Mouse (Mus musculus): ENCODE data around the gene Wfdc1. TPM values are rescaled to one million over a fixed set of nuclear protein-coding genes. Genes with fewer than 3 reads are reported as not detected.
A peak's percentile ranks its signal among the peaks of the same experiment; 100 is the strongest.

The Wfdc1 gene
- total RNA-seq, 2 experiments from 2014 or later: 65.6 to 68.3 TPM

DNA sequence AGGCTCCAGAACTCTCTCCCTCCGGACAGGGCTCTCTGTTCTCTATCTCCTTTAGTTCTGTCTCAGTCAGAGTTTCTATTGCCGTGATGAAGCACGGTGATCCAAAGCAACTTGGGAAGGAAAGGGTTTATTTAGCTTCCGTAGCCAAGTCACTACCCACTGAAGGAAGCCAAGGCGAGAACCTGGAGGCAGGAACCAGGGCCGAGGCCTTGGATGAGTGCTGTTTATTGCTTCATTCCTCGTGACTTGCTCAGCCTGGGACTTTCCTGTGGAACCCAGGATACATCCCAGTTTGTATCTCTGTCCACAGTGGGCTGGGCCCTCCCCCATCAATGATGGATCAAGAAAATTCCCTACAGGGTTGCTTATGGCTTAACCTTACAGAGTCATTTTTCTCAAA lies 29.4 kb upstream of the Wfdc1 start:
- intact Hi-C loops (cut with DNase I; ENCODE audit: low total_unique reads): no loop called here
- no peak for DNase-seq

DNA sequence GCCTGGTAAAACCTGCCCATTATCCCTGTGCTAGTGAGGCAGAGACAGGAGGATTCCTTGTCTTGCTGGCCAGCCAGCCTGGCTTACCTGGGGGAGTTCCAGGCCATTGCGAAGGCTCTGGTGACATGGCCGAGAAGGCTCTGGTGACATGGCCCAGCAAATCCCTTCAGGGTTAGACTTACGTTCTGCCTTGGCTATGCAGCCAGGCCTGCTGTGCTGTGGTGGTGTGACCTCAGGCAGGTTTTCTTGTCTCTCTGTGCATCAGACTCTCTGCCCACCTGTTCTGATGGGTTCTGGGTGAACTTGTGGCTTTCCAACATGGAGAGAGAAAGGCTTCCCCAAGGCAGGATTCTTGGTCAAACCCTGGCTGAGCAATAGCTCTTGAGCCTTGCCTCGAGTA lies 28.8 kb upstream of the Wfdc1 start:
- intact Hi-C loops (cut with DNase I; ENCODE audit: low total_unique reads): no loop called here
- no peak for DNase-seq

GRCm38 (mm10) chr8:119638261-119638660 lies 27.9 kb upstream of the Wfdc1 start:
- no peak for DNase-seq
- intact Hi-C loops (cut with DNase I; ENCODE audit: low total_unique reads): no loop called here

- intact Hi-C loops (cut with DNase I; ENCODE audit: low total_unique reads): no loop called here
- DNase-seq: no peak
These were observed 26.4 kb upstream of the Wfdc1 start for GRCm38 (mm10) chr8:119639798-119640197.

GRCm38 (mm10) chr8:119641058-119641457 lies 25.1 kb upstream of the Wfdc1 start:
- intact Hi-C loops (cut with DNase I; ENCODE audit: low total_unique reads): no loop called here

GRCm38 (mm10) chr8:119642960-119643359 lies 23.2 kb upstream of the Wfdc1 start:
- intact Hi-C loops (cut with DNase I; ENCODE audit: low total_unique reads): no loop called here
- DNase-seq: no peak

More at GRCm38 (mm10) chr8:119641058-119641457, 25.1 kb upstream of the Wfdc1 start:
- no peak for DNase-seq

DNA sequence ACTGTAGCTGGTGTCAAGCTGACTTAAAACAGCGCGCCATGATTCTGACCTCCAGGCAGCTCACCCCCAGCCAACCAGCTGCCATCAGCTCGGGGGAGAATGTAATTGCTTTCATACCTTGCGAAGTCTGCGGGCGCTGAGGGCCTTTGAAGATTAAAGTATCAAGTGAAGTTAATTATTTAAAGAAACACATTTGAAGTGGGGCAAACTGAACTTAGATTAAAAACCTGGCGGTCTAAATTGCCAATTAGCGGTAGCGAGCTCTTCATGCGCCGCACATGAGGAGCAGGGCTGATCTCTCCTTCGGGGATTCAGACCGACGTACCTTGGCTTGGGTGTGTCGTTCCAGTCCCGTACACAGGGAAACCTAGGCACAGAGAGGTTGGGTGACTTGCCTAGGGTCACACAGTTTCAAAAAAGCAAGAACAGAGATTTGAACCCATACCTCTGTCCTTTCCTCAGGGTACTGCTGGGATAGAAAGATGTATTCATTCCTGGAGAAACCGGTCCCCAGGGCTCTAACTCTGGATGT lies 21.7 kb upstream of the Wfdc1 start:
- intact Hi-C loops (cut with DNase I; ENCODE audit: low total_unique reads): no loop called here
- DNase-seq: no peak

DNA sequence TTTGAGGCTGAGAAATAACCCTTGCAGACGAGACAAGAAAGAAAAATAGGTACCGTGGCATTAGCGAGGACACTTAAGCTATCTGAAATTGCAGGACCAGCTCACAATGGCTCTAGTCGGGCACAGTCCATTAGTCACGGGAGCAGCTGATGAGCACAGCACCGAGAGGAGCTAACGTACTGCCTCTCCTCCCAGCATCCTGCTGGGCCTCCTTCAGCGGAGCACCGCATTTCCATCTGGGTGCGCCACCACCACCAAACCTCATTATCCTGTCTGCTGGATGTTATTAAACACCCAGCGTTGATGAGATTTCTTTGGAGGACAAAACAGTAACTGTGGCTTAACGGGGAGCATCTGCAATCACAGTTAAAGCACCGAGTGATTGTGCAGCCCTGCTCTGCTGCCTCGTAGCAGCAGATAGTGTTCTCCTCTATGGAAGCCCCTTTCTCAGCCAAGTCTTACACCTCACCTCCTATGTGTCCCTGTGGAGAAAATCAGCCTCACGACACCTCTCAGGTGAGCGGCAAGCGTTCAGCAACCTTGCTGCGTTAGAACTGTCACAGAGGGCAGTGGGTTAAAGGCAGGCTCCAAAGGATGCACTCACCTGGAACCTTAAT lies 21.1 kb upstream of the Wfdc1 start:
- intact Hi-C loops (cut with DNase I; ENCODE audit: low total_unique reads): no loop called here
- no peak for DNase-seq

DNA sequence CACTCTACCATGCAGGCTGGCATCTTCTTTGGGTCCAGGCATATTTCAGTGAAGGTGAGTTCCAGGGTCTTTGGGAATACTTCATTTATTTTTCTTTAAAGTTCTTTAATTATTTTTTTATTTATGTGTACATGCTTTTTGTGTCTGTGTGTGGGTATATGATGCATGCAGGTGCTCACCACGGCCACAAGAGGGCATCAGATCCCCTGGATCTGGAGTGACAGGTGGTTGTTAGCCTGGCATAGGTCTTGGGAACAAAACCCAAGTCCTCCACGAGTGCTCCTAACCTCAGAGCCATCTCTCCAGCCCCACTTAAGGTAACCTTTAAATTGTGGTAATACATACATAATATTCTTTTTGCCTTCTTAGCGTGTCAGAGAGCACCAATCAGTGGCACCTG lies 20.0 kb upstream of the Wfdc1 start:
- intact Hi-C loops (cut with DNase I; ENCODE audit: low total_unique reads): no loop called here
- DNase-seq: no peak

- intact Hi-C loops (cut with DNase I; ENCODE audit: low total_unique reads): no loop called here
- no peak for DNase-seq
These were observed 19.3 kb upstream of the Wfdc1 start for GRCm38 (mm10) chr8:119646846-119647245.

DNA sequence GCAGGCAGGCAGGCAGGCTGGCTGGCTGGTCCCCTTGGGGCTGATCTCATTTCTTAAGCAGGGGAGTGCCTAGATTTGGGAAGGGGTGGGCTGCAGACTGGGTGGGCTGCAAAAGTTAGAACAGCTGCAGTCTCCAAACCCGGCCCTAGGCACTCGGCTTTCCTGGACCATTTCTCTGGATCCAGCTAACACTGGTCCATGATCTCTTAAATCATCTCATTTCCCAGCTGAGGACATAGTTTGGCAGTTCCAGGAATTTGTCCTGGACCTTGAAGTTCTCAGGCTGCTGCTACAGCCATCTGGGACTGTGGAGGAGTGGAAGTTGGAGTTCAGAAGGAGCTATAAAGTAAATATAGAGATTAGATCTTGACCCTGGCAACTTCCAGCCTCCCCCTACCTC lies 14.8 kb upstream of the Wfdc1 start:
- intact Hi-C loops (cut with DNase I; ENCODE audit: low total_unique reads): no loop called here
- DNase-seq: peak; percentile 41

GRCm38 (mm10) chr8:119656709-119657464 lies 9.3 kb upstream of the Wfdc1 start:
- DNase-seq: peak; percentile 39

DNA sequence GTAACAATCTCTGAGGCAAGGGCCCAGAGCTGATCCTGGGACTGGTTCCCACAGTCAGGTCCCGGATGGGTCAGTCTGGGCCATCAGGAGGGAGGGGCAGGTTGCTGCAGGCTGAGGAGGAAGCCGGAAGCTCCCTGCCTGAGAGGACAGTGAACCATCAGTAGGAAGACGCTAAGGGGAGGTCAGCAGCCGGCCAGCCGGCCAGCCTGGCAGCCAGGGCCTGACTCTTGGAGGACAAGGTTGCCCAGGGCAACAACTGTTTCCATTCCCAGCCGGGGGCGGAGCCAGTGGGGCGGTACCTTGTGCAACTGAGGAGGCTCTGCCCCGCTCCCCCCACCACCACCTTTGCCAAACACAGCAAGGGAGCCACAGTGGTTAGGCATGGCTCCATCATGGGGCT lies 5.1 kb upstream of the Wfdc1 start:
- intact Hi-C loops (cut with DNase I; ENCODE audit: low total_unique reads): no loop called here
- DNase-seq: peak; percentile 86

More at GRCm38 (mm10) chr8:119656709-119657464, 9.3 kb upstream of the Wfdc1 start:
- intact Hi-C loops (cut with DNase I; ENCODE audit: low total_unique reads): no loop called here

GRCm38 (mm10) chr8:119661892-119662291 lies 4.3 kb upstream of the Wfdc1 start:
- intact Hi-C loops (cut with DNase I; ENCODE audit: low total_unique reads): no loop called here
- DNase-seq: no peak

DNA sequence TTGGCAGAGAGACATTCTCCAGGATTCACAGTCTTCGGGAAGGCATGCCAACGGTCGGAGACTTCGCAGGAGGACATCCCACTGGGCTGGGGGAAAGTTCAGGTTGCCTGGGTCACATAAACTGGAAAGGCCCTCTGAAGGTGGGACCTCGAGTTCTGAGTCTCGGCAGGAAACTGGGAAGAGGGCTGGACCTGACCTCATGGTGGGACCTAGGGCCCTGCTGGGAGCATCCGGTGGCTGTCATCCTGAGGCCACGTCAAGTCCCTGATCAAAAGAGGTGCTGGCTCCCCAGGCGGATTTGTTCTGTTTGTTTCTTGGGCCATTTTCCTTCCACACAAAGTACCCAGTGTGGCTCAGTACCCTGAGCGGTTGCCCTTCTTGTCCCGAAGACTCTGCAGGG lies 2.7 kb upstream of the Wfdc1 start:
- no peak for DNase-seq
- intact Hi-C loops (cut with DNase I; ENCODE audit: low total_unique reads): no loop called here

- intact Hi-C loops (cut with DNase I; ENCODE audit: low total_unique reads): no loop called here
- peak; percentile 71 for DNase-seq
These were observed 895 bp upstream of the Wfdc1 start for GRCm38 (mm10) chr8:119665270-119665669.

- no peak for DNase-seq
- intact Hi-C loops (cut with DNase I; ENCODE audit: low total_unique reads): no loop called here
These were observed 2.3 kb downstream of the Wfdc1 start for GRCm38 (mm10) chr8:119668447-119668846.

DNA sequence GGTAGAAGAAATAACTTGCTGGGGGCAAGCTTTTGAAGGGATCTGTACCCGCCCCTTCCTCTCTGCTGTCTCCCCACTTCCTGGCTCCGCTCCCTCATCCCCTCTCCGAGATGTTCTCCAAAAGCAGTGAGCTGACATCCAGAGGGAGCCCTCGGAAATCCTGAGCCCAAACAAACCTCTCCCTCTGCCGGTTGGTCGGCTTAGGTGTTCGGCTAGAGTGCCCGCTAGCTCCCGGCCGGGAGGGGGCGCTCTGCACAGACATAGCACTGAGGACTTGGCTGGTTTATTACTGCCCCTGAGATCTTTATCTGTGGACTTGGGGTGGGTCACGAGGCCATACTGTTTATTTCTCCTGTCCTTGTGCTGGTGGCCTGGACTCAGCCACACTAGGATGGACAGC lies 3.1 kb downstream of the Wfdc1 start:
- no peak for DNase-seq
- intact Hi-C loops (cut with DNase I; ENCODE audit: low total_unique reads): no loop called here

GRCm38 (mm10) chr8:119670419-119671091 lies 4.4 kb downstream of the Wfdc1 start:
- intact Hi-C loops (cut with DNase I; ENCODE audit: low total_unique reads): loop anchor here (10.0 kb wide), 2 partner anchors 66 to 226 kb away; partner anchors contain the start of genes Necab2 and Taf1c

GRCm38 (mm10) chr8:119673976-119674555 lies 7.9 kb downstream of the Wfdc1 start:
- DNase-seq: no peak
- intact Hi-C loops (cut with DNase I; ENCODE audit: low total_unique reads): loop anchor here (10.0 kb wide), 2 partner anchors 69 to 229 kb away; partner anchors contain the start of genes Necab2 and Taf1c

More at GRCm38 (mm10) chr8:119670419-119671091, 4.4 kb downstream of the Wfdc1 start:
- DNase-seq: peak; percentile 66

Measured in gastrocnemius, postnatal 14 days (tissue).